8 mouse cellular contexts compared by ENCODE assay signal in the genomic region with DNA sequence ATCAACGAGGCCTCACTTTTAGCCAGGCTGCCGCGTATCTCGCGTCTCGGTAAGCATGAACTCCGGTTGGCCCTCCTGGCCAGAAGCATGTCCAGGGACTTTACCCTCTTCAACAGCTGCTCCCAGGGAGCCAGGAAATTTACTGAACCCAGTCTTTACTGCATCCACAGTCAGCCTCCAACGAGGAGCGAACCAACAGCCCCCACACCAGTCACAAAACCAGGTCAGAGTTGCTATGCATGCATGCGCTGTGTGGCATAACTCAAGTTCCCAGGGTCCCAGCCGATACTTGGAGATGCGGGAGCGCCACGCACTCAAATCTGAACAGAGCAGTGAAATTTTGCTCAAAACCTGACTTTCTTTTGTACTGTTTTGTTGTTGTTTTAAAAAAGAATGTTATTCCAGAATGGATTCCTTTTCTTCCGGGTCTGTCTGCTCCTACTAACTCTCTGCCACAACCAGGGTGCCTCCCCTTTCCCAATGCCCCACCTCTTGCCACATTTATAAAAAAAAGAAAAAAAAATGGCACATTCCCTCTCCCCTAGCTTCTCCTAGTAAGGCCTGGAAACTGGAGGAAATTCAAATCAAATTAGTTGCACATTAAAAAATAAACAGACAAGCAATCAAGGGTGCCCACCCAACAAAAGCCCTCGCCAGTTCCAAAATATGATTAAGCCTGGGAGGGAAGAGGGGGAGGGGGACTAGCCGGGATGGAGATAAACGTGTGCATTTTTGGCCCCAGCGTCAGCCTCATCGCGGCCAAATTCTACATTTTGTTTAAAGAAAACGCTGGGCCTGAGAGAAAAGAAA. TPM values are rescaled to one million over a fixed set of nuclear protein-coding genes. Genes with fewer than 3 reads are reported as not detected.
DNase-seq lines count a peak whose midpoint lies in the region; ATAC-seq lines count a peak whose summit lies in the region.

No protein-coding gene starts in this region.

- H3K27me3 ChIP-seq in heart, embryonic 16.5 days (ENCODE audit: control insufficient read depth, insufficient read depth, low read length) = no peaks in the 10 kb centered on the region
- no peaks in the 10 kb centered on the region for H3K27me3 ChIP-seq in midbrain, embryonic 14.5 days (ENCODE audit: control insufficient read depth, insufficient read depth, low read length)

- DNase-seq in adrenal gland, adult (ENCODE audit: inconsistent age in 2 of 2, low spot score in 1 of 2) = peak; percentile 52 to 91
- no peak for DNase-seq in adrenal gland, adult 8-10 months
- peak; percentile 41 for DNase-seq in embryo, embryonic 10 days (ENCODE audit: low spot score)
- peak; percentile 57 to 68 for DNase-seq in kidney, postnatal 4 days
- peak; percentile 42 for DNase-seq in midbrain, embryonic 14.5 days
- no peak for DNase-seq in thymus, postnatal 4 days

- H3K9ac ChIP-seq in heart, embryonic 16.5 days (ENCODE audit: low read length) = peak overlapping the region; percentile 96
- H3K9ac ChIP-seq in midbrain, embryonic 14.5 days (replicated peaks; ENCODE audit: low read length) = peak overlapping the region; percentile 71; the same call in 1 of the 2 replicates

- H3K4me1 ChIP-seq in heart, embryonic 16.5 days (ENCODE audit: control insufficient read depth, insufficient read depth, low read length) = peaks cover 38% of the 10 kb centered on the region
- H3K4me1 ChIP-seq in midbrain, embryonic 14.5 days (ENCODE audit: control insufficient read depth, insufficient read depth, low read length) = peaks cover 9% of the 10 kb centered on the region; the same call in 1 of the 2 replicates

- H3K36me3 ChIP-seq in heart, embryonic 16.5 days (ENCODE audit: control insufficient read depth, insufficient read depth) = no peaks in the 10 kb centered on the region
- no peaks in the 10 kb centered on the region for H3K36me3 ChIP-seq in midbrain, embryonic 14.5 days (ENCODE audit: control insufficient read depth, insufficient read depth, low read length)

- H3K27ac ChIP-seq in heart, embryonic 16.5 days (ENCODE audit: low read length) = peak overlapping the region; percentile 98
- H3K27ac ChIP-seq in midbrain, embryonic 14.5 days (replicated peaks; ENCODE audit: low read depth, low read length) = peak overlapping the region; percentile 88; the same call in 1 of the 2 replicates

- H3K4me2 ChIP-seq in heart, embryonic 16.5 days (ENCODE audit: low read depth, low read length) = peak overlapping the region; percentile 70
- peak overlapping the region; percentile 78 for H3K4me2 ChIP-seq in midbrain, embryonic 14.5 days (ENCODE audit: low read length)

- H3K4me3 ChIP-seq in heart, embryonic 16.5 days (ENCODE audit: low read length) = peak overlapping the region; percentile 66
- H3K4me3 ChIP-seq in midbrain, embryonic 14.5 days (replicated peaks; ENCODE audit: low read depth, low read length) = peak overlapping the region; percentile 82

- H3K9me3 ChIP-seq in heart, embryonic 16.5 days (replicated peaks; ENCODE audit: control insufficient read depth, low read length) = no peaks in the 10 kb centered on the region
- H3K9me3 ChIP-seq in midbrain, embryonic 14.5 days (ENCODE audit: control insufficient read depth, low read length) = no peaks in the 10 kb centered on the region

- WGBS in heart, embryonic 16.5 days = 5% methylated on average over 22 of the region's 22 CpGs
- 2% methylated on average over 22 of the region's 22 CpGs for WGBS in midbrain, embryonic 14.5 days

- no peak for ATAC-seq in heart, embryonic 16.5 days (replicated peaks; ENCODE audit: extremely low read depth, insufficient read depth, low FRiP score)
- ATAC-seq in midbrain, embryonic 14.5 days (ENCODE audit: low FRiP score, low TSS enrichment) = no peak
- ATAC-seq in erythroid progenitor cell, adult 5-6 weeks (replicated peaks; ENCODE audit: low FRiP score, poor library complexity, severe bottlenecking) = no peak

RNA-seq across cellular contexts. Expression of gene Fndc3b, which starts 1.8 kb away (rescaled TPM):
- 100 to 1,000 TPM in 3 of 4 experiments, 10 to 100 TPM in 1; 97.2 to 128 (median 115) TPM for total RNA-seq in adrenal gland, adult 8-10 months (2022)
- 21.7 and 24.4 TPM in 2 replicates for polyA plus RNA-seq in heart, embryonic 16.5 days (2015; fragmentation: Nextera tagmentation; extraction: Ambion mirVana)
- polyA plus RNA-seq in midbrain, embryonic 14.5 days (2014; fragmentation: Nextera tagmentation; extraction: Ambion mirVana) = 6.7 and 8.1 TPM in 2 replicates
- total RNA-seq in erythroid progenitor cell, adult 5-6 weeks (2015; ENCODE audit: low replicate concordance) = 1.3 and 1.4 TPM in 2 replicates
- 1.3 and 1.8 TPM in 2 replicates for total RNA-seq in erythroid progenitor cell, adult 5-6 weeks (2017; ENCODE audit: low replicate concordance)

Comparison
In these comparisons a context has a peak if more than half of its experiments do, and no peak if none do; other contexts are left out.
1. DNase-seq: peak in adrenal gland, adult (2 of 2), embryo, embryonic 10 days (single experiment), kidney, postnatal 4 days (2 of 2) and midbrain, embryonic 14.5 days (single experiment); none in adrenal gland, adult 8-10 months (single experiment) and thymus, postnatal 4 days (single experiment).
2. RNA of gene Fndc3b, which starts 1.8 kb away (total RNA-seq): 97.2 to 128 TPM in adrenal gland, adult 8-10 months; 1.3 to 1.8 TPM in erythroid progenitor cell, adult 5-6 weeks; every median in the first group is over 10 times any median in the second.